Mouse (Mus musculus) erythroblast, embryonic 14.5 days (primary cell): ENCODE measurements around the gene Tex101.

Experiments used
- GATA1 ChIP-seq: IDR thresholded peaks from 2 replicates; pipeline ENCODE4 v1.6.1; 2012; ENCODE audit warnings: low read length, inconsistent platforms, mixed read lengths
- TAL1 ChIP-seq: IDR thresholded peaks from 3 replicates; pipeline ENCODE4 v1.6.1; 2012; ENCODE audit warnings: low read length, inconsistent platforms, mixed read lengths

DNA sequence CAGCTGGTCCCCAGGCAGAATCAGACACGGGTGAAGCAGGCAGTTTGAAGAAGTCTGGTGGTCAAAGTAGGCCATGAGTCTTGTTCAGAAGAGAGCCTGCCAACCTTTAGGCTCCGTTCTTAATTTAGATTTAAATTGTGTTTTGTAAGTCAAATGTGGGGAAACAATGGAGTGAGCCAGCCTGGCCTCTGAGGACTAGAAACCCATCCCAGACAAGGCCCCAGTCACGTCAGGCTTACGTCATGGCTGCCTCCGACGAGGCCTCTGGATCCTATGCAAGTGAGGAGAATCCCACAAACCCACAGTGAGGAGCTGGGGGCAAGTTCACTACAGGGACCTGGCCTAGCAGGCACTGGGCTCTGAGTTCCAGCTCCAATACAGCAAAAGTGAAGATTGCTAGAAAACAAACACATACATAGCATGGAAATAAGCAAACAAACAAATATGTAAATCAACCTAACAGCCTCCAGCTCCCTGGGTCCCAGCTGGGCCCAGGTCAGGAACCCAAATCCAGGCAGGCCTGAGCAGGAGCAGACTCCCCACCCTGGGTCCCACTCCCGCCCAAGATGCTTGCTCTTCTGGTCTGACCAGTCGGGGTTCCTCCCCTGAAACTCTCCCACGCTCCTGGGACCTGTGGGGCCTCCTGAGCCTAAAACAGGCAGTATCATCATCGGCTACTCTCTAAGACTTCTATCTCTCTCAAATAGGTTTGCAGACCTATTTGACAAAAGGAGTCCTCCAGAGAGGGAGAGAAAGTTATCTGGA is 46.2 kb downstream of the Tex101 start:
- TF ChIP-seq GATA1, result no peak
- TF ChIP-seq TAL1, result no peak
